Comparison of ENCODE assay signal across 8 mouse cellular contexts in genomic region chr5:124478873-124479204, GRCm38 (mm10). TPM values are rescaled to one million over a fixed set of nuclear protein-coding genes. Genes with fewer than 3 reads are reported as not detected.
DNase-seq lines count a peak whose midpoint lies in the region; ATAC-seq and TF ChIP-seq lines count a peak whose summit lies in the region.

No protein-coding gene starts in this region.

- H3K27me3 ChIP-seq in hindbrain, embryonic 16.5 days (replicated peaks; ENCODE audit: control insufficient read depth, insufficient read depth, low read length) = no peaks in the 10 kb centered on the region
- H3K27me3 ChIP-seq in neural tube, embryonic 13.5 days = no peaks in the 10 kb centered on the region

- peaks cover 20% of the 10 kb centered on the region for H3K4me1 ChIP-seq in hindbrain, embryonic 16.5 days (ENCODE audit: control insufficient read depth, insufficient read depth, low read depth, low read length)
- H3K4me1 ChIP-seq in neural tube, embryonic 13.5 days (replicated peaks) = peaks cover 39% of the 10 kb centered on the region

- peak overlapping the region; percentile 82 for H3K4me2 ChIP-seq in hindbrain, embryonic 16.5 days (ENCODE audit: low read length)
- H3K4me2 ChIP-seq in neural tube, embryonic 13.5 days = peak overlapping the region; percentile 77

- no peaks in the 10 kb centered on the region for H3K36me3 ChIP-seq in hindbrain, embryonic 16.5 days (ENCODE audit: control insufficient read depth, insufficient read depth, low read length)
- H3K36me3 ChIP-seq in neural tube, embryonic 13.5 days = no peaks in the 10 kb centered on the region

- no peak for TF ChIP-seq CTCF in left cerebral cortex, adult 2 months (IDR thresholded peaks at IDR 0.05)

- DNase-seq in cerebellum, adult 11-12 months = peak; percentile 36
- DNase-seq in cerebellum, adult 11 months = no peak
- no peak for DNase-seq in left cerebral cortex, adult 2 months (ENCODE audit: extremely low spot score in 1 of 2, low spot score in 2 of 2)
- no peak for DNase-seq in left cerebral cortex, postnatal 14 days (ENCODE audit: low spot score in 2 of 2)

- WGBS in hindbrain, embryonic 16.5 days = 75% methylated on average over 1 of the region's 1 CpGs
- 74% methylated on average over 1 of the region's 1 CpGs for WGBS in neural tube, embryonic 13.5 days

- no peak for ATAC-seq in hindbrain, embryonic 16.5 days
- no peak for ATAC-seq in neural tube, embryonic 13.5 days (ENCODE audit: low read depth)
- ATAC-seq in activated CD4-positive, CD25-positive, alpha-beta regulatory T cell, adult 4 months = no peak
- no peak for ATAC-seq in megakaryocyte progenitor cell, adult 5-6 weeks (replicated peaks; ENCODE audit: poor library complexity)

- H3K9me3 ChIP-seq in hindbrain, embryonic 16.5 days (ENCODE audit: control insufficient read depth, low read length) = no peaks in the 10 kb centered on the region
- H3K9me3 ChIP-seq in neural tube, embryonic 13.5 days = no peaks in the 10 kb centered on the region

- peak overlapping the region; percentile 73 for H3K4me3 ChIP-seq in left cerebral cortex, adult 2 months
- no peak overlapping the region; the same call in 1 of the 2 replicates for H3K4me3 ChIP-seq in hindbrain, embryonic 16.5 days (ENCODE audit: low read length)
- no peak overlapping the region for H3K4me3 ChIP-seq in neural tube, embryonic 13.5 days

- no peak overlapping the region for H3K9ac ChIP-seq in hindbrain, embryonic 16.5 days (ENCODE audit: low read depth, low read length)
- no peak overlapping the region for H3K9ac ChIP-seq in neural tube, embryonic 13.5 days

- intact Hi-C loops in left cerebral cortex, adult 2 months (cut with DNase I) = no loop called here
- intact Hi-C loops in left cerebral cortex, postnatal 14 days (cut with DNase I) = no loop called here

- H3K27ac ChIP-seq in left cerebral cortex, adult 2 months = peak overlapping the region; percentile 84
- peak overlapping the region; percentile 70 for H3K27ac ChIP-seq in hindbrain, embryonic 16.5 days (ENCODE audit: low read depth, low read length)
- H3K27ac ChIP-seq in neural tube, embryonic 13.5 days (replicated peaks) = peak overlapping the region; percentile 62

RNA-seq across cellular contexts. Expression of gene Rilpl2, which starts 0.7 kb away (rescaled TPM):
- 10 to 100 TPM; 17.9 to 21.0 TPM for total RNA-seq in left cerebral cortex, adult 2 months (2021)
- total RNA-seq in left cerebral cortex, postnatal 14 days (2021) = 10 to 100 TPM; 24.7 to 25.8 TPM
- polyA plus RNA-seq in hindbrain, embryonic 16.5 days (2015; fragmentation: Nextera tagmentation; extraction: Ambion mirVana) = 28.5 and 31.8 TPM in 2 replicates
- polyA plus RNA-seq in neural tube, embryonic 13.5 days (2015; fragmentation: Nextera tagmentation; extraction: Ambion mirVana) = 19.9 and 20.7 TPM in 2 replicates
- 10 to 100 TPM; 69.3 to 73.3 TPM for polyA plus RNA-seq in activated CD4-positive, CD25-positive, alpha-beta regulatory T cell, adult 4 months (2017; shearing (Covaris generic))
- 49.0 and 63.6 TPM in 2 replicates for total RNA-seq in megakaryocyte progenitor cell, adult 5-6 weeks (2015)
- total RNA-seq in megakaryocyte progenitor cell, adult 5-6 weeks (2017) = 45.2 and 50.1 TPM in 2 replicates

RNA-seq across cellular contexts. Expression of gene Snrnp35, which starts 4.1 kb away (rescaled TPM):
- 10 to 100 TPM; 19.9 to 20.8 TPM for total RNA-seq in left cerebral cortex, adult 2 months (2021)
- total RNA-seq in left cerebral cortex, postnatal 14 days (2021) = 10 to 100 TPM; 20.9 to 24.2 TPM
- 19.6 and 21.9 TPM in 2 replicates for polyA plus RNA-seq in hindbrain, embryonic 16.5 days (2015; fragmentation: Nextera tagmentation; extraction: Ambion mirVana)
- polyA plus RNA-seq in neural tube, embryonic 13.5 days (2015; fragmentation: Nextera tagmentation; extraction: Ambion mirVana) = 26.4 and 27.8 TPM in 2 replicates
- polyA plus RNA-seq in activated CD4-positive, CD25-positive, alpha-beta regulatory T cell, adult 4 months (2017; shearing (Covaris generic)) = 10 to 100 TPM in 1 of 2 experiments, 1 to 10 TPM in 1; 5.0 to 12.3 TPM
- total RNA-seq in megakaryocyte progenitor cell, adult 5-6 weeks (2015) = 2.8 and 6.4 TPM in 2 replicates
- total RNA-seq in megakaryocyte progenitor cell, adult 5-6 weeks (2017) = 5.4 and 9.0 TPM in 2 replicates

RNA-seq across cellular contexts. Expression of gene Kmt5a, which starts 39.1 kb away (rescaled TPM):
- total RNA-seq in left cerebral cortex, adult 2 months (2021) = 10 to 100 TPM; 60.9 to 74.6 TPM
- total RNA-seq in left cerebral cortex, postnatal 14 days (2021) = 10 to 100 TPM; 44.3 to 48.7 TPM
- polyA plus RNA-seq in hindbrain, embryonic 16.5 days (2015; fragmentation: Nextera tagmentation; extraction: Ambion mirVana) = 12.0 and 14.6 TPM in 2 replicates
- polyA plus RNA-seq in neural tube, embryonic 13.5 days (2015; fragmentation: Nextera tagmentation; extraction: Ambion mirVana) = 34.0 and 37.8 TPM in 2 replicates
- 10 to 100 TPM; 23.4 to 26.8 TPM for polyA plus RNA-seq in activated CD4-positive, CD25-positive, alpha-beta regulatory T cell, adult 4 months (2017; shearing (Covaris generic))
- total RNA-seq in megakaryocyte progenitor cell, adult 5-6 weeks (2015) = 285 and 312 TPM in 2 replicates
- total RNA-seq in megakaryocyte progenitor cell, adult 5-6 weeks (2017) = 134 and 164 TPM in 2 replicates

RNA-seq across cellular contexts. Expression of gene Rilpl1, which starts 52.4 kb away (rescaled TPM):
- total RNA-seq in left cerebral cortex, adult 2 months (2021) = 10 to 100 TPM; 84.6 to 84.8 TPM
- 10 to 100 TPM; 42.5 to 57.5 TPM for total RNA-seq in left cerebral cortex, postnatal 14 days (2021)
- polyA plus RNA-seq in hindbrain, embryonic 16.5 days (2015; fragmentation: Nextera tagmentation; extraction: Ambion mirVana) = 13.9 and 14.5 TPM in 2 replicates
- polyA plus RNA-seq in neural tube, embryonic 13.5 days (2015; fragmentation: Nextera tagmentation; extraction: Ambion mirVana) = 14.4 and 16.3 TPM in 2 replicates
- polyA plus RNA-seq in activated CD4-positive, CD25-positive, alpha-beta regulatory T cell, adult 4 months (2017; shearing (Covaris generic)) = under 1 TPM; 0.69 to 0.86 TPM
- 0.54 TPM in 1 of 2 replicates, not detected in the other for total RNA-seq in megakaryocyte progenitor cell, adult 5-6 weeks (2015)
- 0.21 and 0.61 TPM in 2 replicates for total RNA-seq in megakaryocyte progenitor cell, adult 5-6 weeks (2017)

RNA-seq across cellular contexts. Expression of gene Sbno1, which starts 53.0 kb away (rescaled TPM):
- 100 to 1,000 TPM; 180 to 185 TPM for total RNA-seq in left cerebral cortex, adult 2 months (2021)
- 100 to 1,000 TPM; 139 to 153 TPM for total RNA-seq in left cerebral cortex, postnatal 14 days (2021)
- polyA plus RNA-seq in hindbrain, embryonic 16.5 days (2015; fragmentation: Nextera tagmentation; extraction: Ambion mirVana) = 83.6 and 84.3 TPM in 2 replicates
- polyA plus RNA-seq in neural tube, embryonic 13.5 days (2015; fragmentation: Nextera tagmentation; extraction: Ambion mirVana) = 106 and 107 TPM in 2 replicates
- polyA plus RNA-seq in activated CD4-positive, CD25-positive, alpha-beta regulatory T cell, adult 4 months (2017; shearing (Covaris generic)) = 100 to 1,000 TPM; 135 to 152 TPM
- 94.8 and 95.7 TPM in 2 replicates for total RNA-seq in megakaryocyte progenitor cell, adult 5-6 weeks (2015)
- total RNA-seq in megakaryocyte progenitor cell, adult 5-6 weeks (2017) = 162 and 219 TPM in 2 replicates
